Mouse (Mus musculus): ENCODE measurements around the gene Gm3238.
"Not testable (repeated sequence)": the region's sequence is repeated elsewhere in the genome, so short reads cannot be mapped to it uniquely, and the experiment has no call there.

The Gm3238 gene

GRCm38 (mm10) chr10:77750686-77751085, 20.4 kb downstream of the Gm3238 start:
- DNase-seq (ENCODE audit: low read depth, low spot score): not testable (repeated sequence)

DNA sequence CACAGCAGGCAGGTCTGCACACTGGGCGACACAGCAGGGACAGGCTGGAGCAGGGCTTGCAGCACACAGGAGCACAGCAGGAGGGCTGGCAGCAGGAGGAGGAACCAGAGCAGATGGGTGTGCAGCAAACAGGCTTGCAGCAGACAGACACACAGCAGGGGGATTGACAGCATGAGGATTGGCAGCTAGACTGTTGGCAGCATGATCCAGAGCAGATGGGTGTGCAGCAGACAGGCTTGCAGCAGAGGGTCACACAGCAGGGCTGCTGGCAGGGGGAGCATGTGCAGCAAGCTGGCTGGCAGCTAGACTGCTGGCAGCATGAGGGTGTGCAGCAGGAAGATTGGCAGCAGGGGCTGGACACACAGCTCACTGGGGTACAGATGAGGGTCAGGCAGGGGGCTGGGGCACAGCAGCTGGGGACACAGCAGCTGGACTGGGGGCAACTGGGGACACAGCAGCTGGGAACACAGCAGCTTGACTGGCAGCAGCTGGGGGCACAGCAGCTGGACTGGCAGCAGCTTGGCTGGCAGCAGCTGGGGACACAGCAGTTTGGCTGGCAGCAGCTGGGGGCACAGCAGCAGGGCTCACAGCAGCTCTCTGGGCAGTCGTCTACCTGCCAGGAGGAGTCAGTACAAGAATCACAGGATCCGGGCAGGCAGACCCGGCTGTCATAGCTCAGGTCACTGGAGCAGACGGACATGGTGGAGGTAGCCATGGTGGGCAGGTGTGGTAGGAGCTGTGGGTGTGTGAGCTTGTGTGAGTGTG, 29.0 kb downstream of the Gm3238 start, which contains the start of gene Gm18596:
Gm18596 (minus strand) TSS at position 715 of the 765 bp plus-strand sequence.
- not testable (repeated sequence) for DNase-seq (ENCODE audit: low read depth, low spot score)

GRCm38 (mm10) chr10:77738929-77739328, 32.2 kb downstream of the Gm3238 start:
- DNase-seq (ENCODE audit: low read depth, low spot score): no peak

DNA sequence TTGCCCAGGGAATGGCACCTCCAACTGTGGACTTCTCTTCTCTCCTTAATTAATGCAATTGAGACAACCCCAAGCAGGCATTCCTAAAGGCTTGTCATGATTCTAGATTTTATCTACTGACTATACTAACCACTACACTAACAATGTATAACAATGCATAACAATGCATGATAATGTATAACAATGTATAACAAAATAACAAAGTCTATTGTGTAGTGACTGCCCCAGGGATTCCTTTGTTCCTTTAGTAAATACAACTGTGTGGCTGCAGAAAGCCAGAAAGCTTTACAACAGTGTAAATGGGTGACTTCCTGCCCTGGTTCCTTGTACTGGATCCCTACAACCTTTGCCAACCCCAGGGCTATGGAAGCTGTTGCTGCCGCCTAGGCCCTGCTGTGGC, 35.2 kb downstream of the Gm3238 start:
- no peak for DNase-seq (ENCODE audit: low read depth, low spot score)

- peak; percentile 35 for DNase-seq (ENCODE audit: low read depth, low spot score)
These were observed 41.9 kb downstream of the Gm3238 start for GRCm38 (mm10) chr10:77729241-77729640.

DNA sequence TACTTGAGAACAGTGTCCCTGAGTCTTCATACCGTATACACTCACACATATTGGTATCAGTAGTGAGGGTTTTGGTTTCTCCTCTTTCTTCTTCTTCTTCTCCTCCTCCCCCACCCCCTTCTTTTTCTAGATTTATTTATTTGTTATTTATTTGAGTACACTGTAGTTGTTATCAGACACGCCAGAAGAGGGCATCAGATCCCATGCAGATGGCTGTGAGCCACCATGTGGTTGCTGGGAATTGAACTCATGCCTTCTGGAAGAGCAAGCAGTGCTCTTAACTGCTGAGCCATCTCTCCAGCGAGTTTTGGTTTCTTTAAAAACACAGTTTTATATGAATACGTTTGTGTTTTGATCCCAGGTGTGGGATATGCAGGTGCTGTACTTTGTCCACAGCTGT, 42.8 kb downstream of the Gm3238 start:
- no peak for DNase-seq (ENCODE audit: low read depth, low spot score)

GRCm38 (mm10) chr10:77726186-77726585, 44.9 kb downstream of the Gm3238 start, which contains the start of gene Gm10100:
Gene Gm10100 (plus strand): TSS chr10:77726486.
- DNase-seq (ENCODE audit: low read depth, low spot score): no peak

- peak; percentile 3 for DNase-seq (ENCODE audit: low read depth, low spot score)
These were observed 46.3 kb downstream of the Gm3238 start for GRCm38 (mm10) chr10:77724855-77725254.
